Mouse (Mus musculus) cerebellum, adult 9-10 months (tissue): ENCODE measurements around the gene Dnajc11.

Experiments used
- DNase-seq: peaks from one replicate; pipeline ENCODE4 v3.0.0; 2022

Dnajc11 gene

DNA sequence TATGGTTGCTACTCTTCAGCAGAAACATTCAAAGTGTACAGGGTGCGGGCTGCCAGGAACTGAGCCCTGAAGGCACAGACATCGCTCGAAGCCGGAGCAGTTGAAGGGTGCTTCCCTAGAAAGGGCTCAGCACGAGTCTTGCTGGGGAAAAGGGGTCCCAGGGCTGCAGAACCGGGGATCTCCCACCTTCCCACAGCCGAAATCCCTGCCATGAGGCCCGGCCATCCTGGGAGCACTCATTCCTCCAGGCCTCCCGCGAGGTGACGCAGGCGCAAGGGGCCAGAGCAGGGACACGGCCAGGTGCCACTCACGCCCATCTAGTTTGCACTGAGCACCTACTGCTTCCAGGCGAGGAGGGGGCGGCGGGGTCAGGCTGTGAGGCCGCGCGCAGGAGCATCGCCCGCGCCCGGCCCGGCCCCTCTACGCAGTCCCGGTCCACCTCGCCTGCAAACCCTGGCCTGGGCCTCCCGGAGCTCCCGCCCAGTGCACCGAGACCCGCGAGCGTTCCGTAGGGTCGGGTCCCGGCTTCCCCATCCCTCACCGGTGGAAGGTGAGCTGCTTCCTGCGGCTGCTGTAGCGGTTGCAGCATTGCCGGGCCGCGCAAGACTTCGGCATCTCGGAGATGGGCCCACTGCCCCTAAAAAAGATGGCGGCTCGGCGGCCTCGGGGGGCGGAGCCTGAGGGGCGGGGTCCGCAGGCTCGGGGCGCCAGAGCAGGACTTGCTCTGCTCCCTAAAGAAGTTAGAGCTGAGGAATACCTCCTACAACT, 55.0 kb downstream of the Dnajc11 start, which contains the start of gene Thap3:
Gene Thap3 (minus strand): TSS at position 656 of the 768 bp plus-strand sequence.
- DNase-seq: peak; percentile 80

DNA sequence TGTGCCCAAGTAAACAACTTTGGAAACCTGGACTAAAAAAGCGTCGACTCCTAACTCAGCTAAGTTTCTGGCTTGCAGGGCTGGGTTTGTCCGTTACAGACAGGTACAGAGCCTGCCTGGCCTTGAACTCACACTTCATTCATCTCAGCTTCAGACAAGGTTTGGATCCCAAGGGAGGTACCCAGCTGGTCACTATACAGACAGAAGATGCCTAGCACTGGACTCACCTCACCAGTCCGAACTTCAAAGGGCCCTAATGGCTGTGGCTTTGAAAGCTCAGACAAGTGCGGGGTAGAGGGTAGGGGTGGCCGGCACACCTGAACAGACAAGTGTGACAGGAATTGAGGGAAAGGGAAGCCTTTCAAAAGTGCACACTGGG, 55.6 kb downstream of the Dnajc11 start:
- peak; percentile 56 for DNase-seq

DNA sequence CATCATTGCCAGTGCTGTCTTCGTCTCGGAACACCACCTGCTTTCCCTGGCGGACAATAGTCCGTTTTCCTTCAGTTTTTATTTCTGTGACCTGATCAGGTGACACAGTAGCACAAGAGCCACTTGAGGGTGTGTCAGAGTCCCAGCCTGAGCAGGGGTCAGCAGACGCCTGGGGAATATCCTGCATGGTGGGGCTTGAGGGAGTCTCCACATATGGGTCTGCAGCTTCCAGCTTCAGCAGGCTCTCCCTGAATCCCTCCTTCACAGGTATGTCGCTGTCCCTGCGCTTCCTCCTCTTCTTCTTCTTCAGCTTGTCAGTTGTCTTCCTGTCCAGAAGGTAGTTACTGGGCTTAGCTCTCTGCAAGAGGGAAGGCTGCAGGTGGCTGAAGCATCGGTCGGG, 58.6 kb downstream of the Dnajc11 start:
- DNase-seq: no peak

DNA sequence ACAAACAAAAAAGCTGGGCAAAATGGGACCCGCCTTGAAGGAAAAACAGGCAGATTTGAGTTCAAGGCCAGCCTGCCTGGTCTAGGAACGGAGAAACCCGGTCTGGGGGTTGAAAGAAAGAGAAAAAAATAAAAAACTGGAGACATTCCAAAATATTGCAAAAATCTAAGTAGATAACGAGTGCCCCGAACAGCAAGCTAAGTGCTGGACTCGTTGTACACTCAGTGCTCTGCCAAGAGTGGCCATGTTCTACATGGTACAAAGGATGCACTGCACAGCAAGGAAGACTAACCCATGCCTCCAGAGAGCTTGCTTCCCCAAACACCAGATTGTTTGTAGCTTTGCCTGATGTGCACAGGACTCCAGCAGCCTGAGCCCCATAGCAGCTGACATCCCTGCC, 59.5 kb downstream of the Dnajc11 start:
- DNase-seq: no peak

DNA sequence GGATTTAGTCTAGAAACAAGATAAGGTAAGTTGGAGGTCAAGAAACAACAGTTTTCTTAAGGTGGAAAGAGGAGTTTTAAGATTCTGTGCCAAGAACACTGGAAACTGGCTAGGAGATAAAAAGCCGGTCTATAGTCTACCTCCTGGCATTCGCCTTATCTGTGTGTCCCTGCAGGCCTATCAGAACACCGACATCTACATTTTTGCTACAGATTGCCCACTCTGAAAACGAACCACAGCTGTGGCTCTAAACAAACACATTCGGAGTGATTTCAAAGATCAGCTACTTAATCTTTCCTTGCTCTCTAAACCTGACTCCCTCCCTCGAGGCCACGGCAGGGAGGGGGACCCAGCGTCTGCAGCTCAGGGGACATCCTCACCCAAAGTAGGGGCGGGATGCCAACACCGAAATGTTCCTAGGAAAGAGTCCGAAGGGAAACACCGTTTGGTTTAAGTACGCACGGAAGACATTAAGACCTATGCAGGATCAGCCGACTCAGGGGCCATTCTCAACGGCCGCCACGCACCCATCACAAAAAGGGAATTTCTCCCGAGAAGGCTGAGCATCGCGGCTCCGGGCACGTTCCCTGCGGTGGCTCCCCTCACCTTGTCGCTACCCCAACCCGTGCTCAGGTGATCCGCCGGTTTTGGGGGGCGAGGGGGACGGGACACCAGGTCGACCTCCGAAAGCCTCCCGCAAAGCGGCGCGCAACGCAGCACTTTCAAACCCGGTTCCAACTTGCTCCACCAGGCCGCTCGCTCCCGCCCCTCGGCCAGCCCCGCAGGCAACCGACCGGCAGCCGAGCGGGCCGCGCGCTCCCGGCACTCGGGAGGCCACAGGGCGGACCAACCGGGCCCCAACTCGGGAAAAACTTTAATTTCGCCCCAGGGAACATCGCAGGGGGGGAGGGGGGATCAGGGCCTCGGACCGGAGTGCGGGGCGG, 61.0 kb downstream of the Dnajc11 start:
- no peak for DNase-seq

DNA sequence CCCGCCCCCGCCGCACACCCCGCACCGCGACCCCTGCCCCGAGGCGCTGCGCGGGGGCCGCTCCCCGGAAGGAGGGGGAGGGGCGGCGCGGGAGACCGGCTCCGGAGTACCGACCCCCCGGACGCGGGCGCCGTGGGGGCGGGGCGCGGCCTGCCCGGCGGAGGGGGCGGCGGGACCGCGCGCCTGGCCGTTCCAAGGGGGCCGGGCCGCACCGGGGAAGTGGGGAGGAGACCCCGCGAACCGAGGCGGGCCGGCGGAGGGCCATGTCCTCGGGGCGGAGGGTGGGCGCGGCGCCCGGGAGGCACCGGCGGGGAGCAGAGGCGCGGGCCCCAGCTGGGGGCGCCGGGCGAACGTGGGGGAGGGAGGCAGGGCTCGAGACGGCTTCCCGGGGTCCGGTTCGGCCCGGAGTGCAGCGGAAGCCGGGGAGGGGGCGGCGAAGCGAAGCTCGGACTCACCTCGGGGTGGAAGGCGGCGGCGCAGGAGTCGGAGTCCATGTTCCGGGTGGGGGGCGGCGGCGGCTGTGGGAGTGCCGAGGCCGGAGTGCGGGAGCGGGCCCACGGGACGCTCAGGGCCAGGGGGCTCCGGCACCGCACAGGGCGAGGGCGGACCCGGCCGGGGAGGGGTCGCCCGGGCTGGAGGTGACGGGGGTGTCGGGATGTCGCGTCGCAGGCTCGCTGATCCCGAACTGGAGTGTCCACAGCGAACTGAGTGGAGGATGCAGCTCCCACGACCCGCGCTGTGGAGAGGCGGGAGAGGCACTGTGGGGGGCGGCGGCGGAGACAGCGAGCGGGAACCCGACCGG, 62.1 kb downstream of the Dnajc11 start:
- DNase-seq: peak; percentile 75

DNA sequence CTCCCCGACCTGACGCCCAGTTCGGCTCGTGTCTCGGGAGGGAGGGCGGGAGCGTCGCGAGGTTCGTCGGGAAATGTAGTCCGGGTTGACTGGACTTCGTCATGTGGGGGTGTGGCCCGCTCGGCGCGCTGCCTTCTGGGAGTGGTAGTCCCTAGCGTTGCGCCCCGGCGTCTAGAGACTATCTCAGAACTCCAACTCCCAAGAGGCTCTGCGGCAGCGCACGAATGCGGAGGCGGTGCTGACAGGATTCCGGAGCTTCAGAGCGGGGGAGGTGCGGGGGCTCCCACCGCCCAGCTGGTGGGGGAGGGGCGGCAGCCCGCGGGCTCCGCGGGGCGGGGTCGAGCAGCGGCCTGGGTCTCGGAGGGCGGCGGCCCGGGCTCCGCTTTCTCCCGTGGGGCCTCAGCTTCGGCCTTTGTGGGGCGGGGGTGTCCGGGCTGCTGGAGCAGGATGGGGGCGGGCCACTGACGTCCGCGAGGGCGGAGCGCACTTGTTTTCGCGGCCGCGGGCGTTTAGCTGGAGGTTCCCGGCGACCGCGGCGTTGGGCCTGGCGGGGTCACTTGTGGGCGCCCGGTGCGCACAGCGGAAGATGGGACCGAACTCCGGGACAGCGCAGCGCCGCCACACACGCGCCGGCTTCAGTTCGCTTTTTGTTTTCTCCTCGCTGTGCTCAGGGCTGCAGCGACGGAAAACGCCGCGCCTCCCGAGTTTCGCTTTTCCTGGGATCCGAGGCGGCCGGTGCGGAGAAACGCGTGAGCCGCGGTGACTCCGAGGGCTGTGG, 62.9 kb downstream of the Dnajc11 start, which contains the start of gene Phf13:
Gene Phf13 (minus strand): TSS at position 86 of the 778 bp plus-strand sequence.
- peak; percentile 99 for DNase-seq

DNA sequence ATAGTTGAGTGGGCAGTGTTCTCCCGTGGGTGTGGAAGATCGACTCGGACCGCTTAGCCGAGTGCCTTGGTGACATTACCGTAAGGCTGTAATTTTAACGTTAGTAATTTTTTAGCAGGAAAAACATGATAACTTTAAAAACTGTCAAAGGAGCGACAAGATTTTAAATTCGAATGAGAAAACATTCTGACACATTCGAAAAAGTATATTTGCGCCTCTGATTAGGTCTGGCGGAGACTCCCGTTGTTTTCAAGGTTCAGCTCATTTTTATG, 63.4 kb downstream of the Dnajc11 start:
- DNase-seq: no peak

DNA sequence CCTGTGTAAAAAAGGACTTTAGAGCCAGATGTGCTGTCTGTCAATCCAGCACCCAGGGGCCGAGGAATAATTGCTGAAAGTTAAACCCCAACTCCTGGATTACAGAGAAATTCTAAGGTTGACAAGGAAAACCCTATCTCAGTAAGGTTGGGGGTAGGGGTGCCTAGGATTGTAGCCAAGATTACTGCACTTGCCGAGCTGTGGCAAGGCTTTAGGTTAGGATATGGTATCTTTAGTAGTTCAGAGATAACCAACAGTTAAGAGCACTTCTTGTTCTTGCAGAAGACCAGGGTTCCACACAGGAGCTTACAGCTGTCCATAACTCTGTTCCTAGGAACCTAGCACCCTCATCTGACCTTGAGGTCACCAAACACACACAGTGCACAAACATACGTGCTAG, 64.2 kb downstream of the Dnajc11 start:
- no peak for DNase-seq

DNA sequence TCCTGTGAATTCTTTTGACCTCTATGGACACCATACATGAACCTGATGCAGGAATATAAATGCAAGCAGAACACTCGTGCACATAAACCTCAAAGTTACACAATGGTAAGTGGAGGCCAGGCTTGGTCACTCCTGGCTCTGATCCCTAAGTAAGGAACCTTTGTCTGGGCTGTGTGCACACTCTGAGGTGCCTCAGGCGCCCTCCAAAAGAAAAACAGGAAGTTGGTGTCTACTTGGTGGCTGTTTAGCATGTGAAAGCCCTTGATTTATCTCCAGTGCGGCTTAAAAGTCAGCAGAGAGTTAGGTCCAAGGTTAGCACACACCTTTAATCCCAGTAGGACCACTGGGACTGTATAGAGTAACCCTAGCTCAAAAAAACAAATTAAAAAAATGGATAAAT, 66.0 kb downstream of the Dnajc11 start:
- no peak for DNase-seq

DNA sequence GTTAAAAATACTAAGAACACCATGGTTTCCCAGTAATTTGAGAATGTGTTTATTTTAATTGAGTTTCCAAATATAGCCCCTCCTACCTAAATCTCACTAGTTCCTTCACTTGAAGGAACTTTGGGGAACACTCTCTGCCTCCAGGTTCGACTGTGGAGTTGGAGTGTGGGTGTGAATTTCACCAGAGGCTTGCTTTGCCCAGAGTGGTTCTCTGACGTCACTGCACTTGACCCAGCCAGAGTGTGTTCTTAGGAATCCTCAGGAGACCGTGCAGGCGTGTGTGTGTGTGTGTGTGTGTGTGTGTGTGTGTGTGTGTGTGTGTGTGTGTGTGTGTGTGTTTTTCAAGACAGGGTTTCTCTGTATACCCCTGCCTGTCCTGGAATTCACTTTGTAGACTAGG, 67.4 kb downstream of the Dnajc11 start:
- DNase-seq: no peak

DNA sequence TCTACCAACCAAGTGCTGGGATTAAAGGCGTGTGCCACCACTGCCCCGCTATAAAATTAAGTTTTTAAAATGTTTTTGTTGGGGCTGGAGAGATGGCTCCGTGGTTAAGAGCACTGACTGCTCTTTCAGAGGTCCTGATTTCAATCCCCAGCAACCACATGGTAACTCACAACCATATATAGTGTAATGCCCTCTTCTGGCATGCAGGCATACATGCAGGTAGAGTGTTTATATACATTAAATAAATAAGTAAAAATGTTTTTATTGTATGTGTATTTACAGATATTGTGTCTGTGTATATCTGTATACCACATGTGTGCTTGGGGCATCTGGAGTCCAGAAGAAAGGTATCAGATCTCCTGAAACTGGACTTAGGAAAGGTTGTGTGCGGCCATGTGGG, 67.8 kb downstream of the Dnajc11 start:
- no peak for DNase-seq

DNA sequence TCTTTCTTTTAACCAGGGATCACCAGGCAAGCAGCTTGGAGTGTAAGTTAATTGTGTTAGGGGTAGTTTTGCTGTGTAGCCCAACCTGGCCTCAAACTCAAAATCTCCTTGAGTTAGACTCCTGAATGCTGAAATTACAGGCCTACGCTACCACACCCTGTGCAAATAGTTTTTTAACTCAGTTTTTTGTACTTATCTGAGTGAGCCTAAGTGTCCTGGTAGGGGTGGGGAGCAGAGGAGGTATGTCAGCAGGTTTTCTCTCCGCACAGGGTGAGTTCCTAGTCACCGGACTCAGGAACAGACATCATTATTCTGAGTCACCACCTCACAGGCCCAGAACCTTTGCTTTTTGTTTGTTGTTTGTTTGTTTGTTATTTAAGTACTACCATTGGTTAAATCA, 68.6 kb downstream of the Dnajc11 start:
- DNase-seq: no peak

DNA sequence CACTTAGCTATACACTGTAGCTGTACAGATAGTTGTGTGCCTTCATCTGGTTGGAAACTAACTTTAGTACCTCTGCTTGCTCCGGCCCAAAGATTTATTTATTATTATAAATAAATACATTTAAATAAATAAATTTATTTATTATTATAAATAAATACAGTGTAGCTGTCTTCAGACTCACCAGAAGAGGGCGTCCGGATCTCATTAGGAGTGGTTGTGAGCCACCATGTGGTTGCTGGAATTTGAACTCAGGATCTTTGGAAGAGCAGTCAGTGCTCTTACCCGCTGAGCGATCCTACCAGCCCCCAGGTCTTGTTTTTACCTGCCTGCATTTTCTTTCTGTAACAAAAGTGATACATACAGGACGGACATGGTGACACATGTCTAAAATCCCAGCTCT, 72.6 kb downstream of the Dnajc11 start:
- DNase-seq: no peak

DNA sequence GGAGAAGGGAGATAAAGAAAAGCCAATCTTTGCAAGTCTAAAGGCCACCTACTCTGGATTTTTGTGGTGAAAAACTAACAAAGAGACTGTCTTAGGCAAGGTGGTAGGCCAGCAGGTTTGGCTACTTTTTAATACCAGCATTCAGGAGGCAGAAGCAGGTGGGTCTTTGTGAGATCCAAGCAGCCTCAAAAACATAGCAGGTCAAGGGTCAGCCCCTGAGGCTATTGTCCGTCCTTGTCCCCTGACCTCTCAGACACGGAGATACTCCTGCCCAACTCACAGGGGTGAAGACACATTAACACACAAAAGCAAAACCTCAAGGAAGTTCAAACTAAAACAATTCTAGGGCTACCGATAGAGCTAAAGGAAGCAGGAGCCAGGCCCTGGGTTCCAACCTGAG, 73.3 kb downstream of the Dnajc11 start:
- peak; percentile 43 for DNase-seq

DNA sequence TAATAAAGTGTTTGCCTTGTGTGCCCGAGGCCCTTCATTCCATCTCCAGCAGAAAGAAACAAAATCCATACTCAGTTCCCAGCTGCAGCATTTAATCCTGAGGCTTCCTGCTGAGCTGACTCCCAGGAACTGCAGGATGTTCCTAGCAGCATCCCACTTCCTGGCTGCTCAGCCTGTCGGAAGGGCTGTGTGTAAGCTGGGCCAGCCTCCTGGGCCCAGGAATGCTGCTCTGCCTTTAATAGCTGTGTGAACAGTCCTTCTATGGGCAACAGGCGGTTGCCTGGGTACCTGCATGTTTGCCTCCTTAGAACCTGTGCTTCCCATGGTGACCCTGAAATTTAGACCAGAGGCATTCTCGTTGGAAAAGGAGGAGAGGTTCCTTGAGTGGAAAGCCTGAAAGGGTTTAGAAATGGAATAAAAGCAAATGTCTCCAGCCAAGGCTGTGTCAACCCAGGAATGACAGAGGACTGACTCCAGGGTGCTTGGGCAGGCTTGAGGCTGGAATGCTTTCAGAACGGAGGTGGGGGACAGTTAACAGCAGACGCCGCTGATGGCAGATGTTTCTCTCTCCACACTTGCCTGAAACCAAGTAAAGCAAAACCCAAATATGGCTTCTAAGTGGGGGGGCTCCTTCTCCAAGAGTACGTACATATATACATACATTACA, 74.1 kb downstream of the Dnajc11 start:
- no peak for DNase-seq

DNA sequence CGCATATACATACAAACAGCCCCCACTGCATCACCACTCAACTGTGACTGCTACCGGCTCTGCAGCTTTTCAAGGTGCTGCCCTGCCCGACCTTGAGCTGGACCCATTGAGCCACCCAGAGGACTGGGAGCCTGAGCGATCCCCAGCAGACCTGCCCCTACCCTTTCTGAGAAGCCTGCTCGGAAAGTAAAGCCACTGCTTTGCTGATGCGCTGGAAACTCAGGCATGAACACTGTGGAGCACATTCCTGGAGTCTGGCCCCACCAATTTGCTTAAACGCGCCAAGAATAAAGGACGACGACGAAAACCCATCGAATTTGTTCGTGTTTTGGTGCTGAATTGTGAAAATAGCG, 74.6 kb downstream of the Dnajc11 start:
- DNase-seq: peak; percentile 62

DNA sequence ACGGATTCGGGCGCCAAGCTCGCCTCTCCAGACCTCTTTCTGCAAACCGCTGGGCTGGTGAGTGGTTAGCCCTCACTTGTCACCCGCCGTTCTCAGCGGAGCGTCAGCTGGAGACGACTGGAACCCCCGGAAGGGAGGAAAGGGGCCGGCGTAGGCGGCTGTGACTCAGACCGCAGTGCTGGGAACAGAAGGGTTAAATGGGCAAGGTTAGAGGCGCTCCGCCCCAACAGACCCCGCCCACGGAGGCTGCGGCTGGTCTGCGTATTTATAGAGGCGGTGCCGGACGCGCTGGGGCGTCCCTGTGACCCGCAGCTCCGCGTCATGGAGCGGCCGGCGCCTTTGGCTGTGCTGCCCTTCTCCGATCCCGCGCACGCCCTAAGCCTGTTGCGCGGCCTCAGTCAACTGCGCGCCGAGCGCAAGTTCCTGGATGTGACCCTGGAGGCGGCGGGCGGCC, 75.2 kb downstream of the Dnajc11 start, which contains the start of gene Klhl21:
Gene Klhl21 (plus strand): TSS at position 182 of the 454 bp plus-strand sequence.
- peak; percentile 93 for DNase-seq

DNA sequence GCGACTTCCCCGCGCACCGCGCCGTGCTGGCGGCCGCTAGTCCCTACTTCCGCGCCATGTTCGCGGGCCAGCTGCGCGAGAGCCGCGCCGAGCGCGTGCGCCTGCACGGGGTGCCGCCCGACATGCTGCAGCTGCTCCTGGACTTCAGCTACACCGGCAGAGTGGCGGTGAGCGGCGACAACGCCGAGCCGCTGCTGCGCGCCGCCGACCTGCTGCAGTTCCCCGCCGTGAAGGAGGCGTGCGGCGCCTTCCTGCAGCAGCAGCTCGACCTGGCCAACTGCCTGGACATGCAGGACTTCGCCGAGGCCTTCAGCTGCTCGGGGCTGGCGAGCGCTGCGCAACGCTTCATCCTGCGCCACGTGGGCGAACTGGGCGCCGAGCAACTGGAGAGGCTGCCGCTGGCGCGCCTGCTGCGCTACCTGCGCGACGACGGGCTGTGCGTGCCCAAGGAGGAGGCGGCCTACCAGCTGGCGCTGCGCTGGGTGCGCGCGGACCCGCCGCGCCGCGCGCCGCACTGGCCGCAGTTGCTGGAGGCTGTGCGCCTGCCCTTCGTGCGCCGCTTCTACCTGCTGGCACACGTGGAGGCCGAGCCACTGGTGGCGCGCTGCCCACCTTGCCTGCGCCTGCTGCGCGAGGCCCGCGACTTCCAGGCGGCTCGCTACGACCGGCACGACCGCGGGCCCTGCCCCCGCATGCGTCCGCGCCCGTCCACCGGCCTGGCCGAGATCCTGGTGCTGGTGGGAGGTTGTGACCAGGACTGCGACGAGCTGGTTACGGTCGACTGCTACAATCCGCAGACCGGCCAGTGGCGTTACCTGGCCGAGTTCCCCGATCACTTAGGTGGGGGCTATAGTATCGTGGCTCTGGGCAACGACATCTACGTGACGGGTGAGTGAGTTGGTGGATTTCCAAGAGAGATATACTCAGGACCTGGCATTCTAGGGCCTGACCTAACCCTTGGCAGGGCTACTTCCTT, 75.9 kb downstream of the Dnajc11 start:
- peak; percentile 72 for DNase-seq

DNA sequence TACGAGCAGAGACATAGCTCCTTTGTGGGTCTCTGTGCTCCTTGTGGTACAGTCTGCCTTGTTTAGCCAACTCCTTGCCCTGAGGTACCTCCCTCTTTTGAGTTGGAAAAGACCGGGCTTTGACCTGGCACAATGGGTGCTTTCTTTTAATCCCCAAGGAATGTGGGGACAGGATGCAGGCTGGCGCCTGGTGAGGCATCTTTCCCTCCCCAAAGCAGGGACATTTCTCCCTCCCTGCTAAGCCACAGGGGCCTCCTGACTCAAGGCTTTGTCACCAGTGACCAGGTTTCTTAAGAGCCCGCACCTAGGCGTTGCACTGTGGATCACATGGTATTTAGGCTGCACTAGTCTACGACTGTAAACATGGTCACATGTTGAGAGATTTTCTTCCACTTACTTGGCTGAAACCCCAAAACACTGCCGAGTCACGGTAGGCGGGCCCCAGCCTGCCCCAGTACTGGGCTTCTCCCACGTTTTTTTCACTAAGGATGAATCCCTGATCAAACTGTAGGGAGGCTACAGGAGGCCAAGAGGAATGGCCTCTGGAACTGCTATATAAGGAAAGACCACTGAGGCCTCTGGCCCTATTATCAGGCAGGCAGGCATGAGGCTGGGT, 76.7 kb downstream of the Dnajc11 start:
- peak; percentile 71 for DNase-seq
